ENCODE assay signal across 24 mouse cellular contexts in genomic region chr11:79615871-79616270, GRCm38 (mm10). TPM values are rescaled to one million over a fixed set of nuclear protein-coding genes. Genes with fewer than 3 reads are reported as not detected.
DNase-seq lines count a peak whose midpoint lies in the region; ATAC-seq and TF ChIP-seq lines count a peak whose summit lies in the region.
"Had no signal": no experiment of that assay in that cellular context is flagged by ENCODE, and none has a peak within 500 bp of the region (broad histone marks: within the 10 kb centered on the region; RNA-seq: fewer than 3 reads in every experiment).

No protein-coding gene starts in this region.

- H3K4me2 ChIP-seq in forebrain, embryonic 12.5 days: no peak overlapping the region
- H3K4me2 ChIP-seq: embryonic facial prominence, embryonic 15.5 days; heart, embryonic 13.5 days; liver, embryonic 11.5 days; stomach, embryonic 15.5 days had no signal

- H3K9me3 ChIP-seq in forebrain, embryonic 10.5 days: no peaks in the 10 kb centered on the region
- no peaks in the 10 kb centered on the region for H3K9me3 ChIP-seq in forebrain, embryonic 12.5 days
- H3K9me3 ChIP-seq: embryonic facial prominence, embryonic 15.5 days; heart, embryonic 13.5 days; megakaryocyte, embryonic 14.5 days; stomach, embryonic 15.5 days had no signal

- H3K4me1 ChIP-seq in forebrain, embryonic 10.5 days: peaks cover 54% of the 10 kb centered on the region
- peaks cover 40% of the 10 kb centered on the region for H3K4me1 ChIP-seq in forebrain, embryonic 12.5 days
- H3K4me1 ChIP-seq in thymus, adult 2 months (replicated peaks; ENCODE audit: control insufficient read depth, insufficient read depth, low read length): peaks cover 81% of the 10 kb centered on the region

- H3K36me3 ChIP-seq in forebrain, embryonic 10.5 days (replicated peaks): peaks cover 8% of the 10 kb centered on the region
- H3K36me3 ChIP-seq in forebrain, embryonic 12.5 days (replicated peaks): peaks cover 6% of the 10 kb centered on the region
- no peaks in the 10 kb centered on the region; the same call in 1 of the 2 replicates for H3K36me3 ChIP-seq in thymus, adult 2 months (ENCODE audit: control insufficient read depth, insufficient read depth, low read length)
- H3K36me3 ChIP-seq: embryonic facial prominence, embryonic 15.5 days; heart, embryonic 13.5 days; stomach, embryonic 15.5 days had no signal

- TF ChIP-seq POLR2A in thymus, adult 2 months (IDR thresholded peaks at IDR 0.05; ENCODE audit: control insufficient read depth, extremely low read depth, insufficient read depth, low read length, poor library complexity): no peak

- H3K27ac ChIP-seq in forebrain, embryonic 10.5 days: peak overlapping the region; percentile 61
- no peak overlapping the region for H3K27ac ChIP-seq in forebrain, embryonic 12.5 days
- peak overlapping the region; percentile 71 for H3K27ac ChIP-seq in layer of hippocampus, adult 2 months
- peak overlapping the region; percentile 90 for H3K27ac ChIP-seq in thymus, adult 2 months (ENCODE audit: control insufficient read depth, insufficient read depth, low read length)
- H3K27ac ChIP-seq: embryonic facial prominence, embryonic 15.5 days; heart, embryonic 13.5 days; stomach, embryonic 15.5 days had no signal

- no peak overlapping the region for H3K9ac ChIP-seq in forebrain, embryonic 12.5 days
- H3K9ac ChIP-seq: embryonic facial prominence, embryonic 15.5 days; heart, embryonic 13.5 days; stomach, embryonic 15.5 days had no signal

- no peak for TF ChIP-seq CTCF in layer of hippocampus, adult 2 months (conservative IDR thresholded peaks at IDR 0.05)
- no peak for TF ChIP-seq CTCF in thymus, adult 2 months (IDR thresholded peaks at IDR 0.05; ENCODE audit: borderline replicate concordance, control insufficient read depth, extremely low read depth, insufficient read depth, low read length, poor library complexity)

- peaks cover 24% of the 10 kb centered on the region for H3K27me3 ChIP-seq in forebrain, embryonic 10.5 days (ENCODE audit: poor library complexity, severe bottlenecking)
- no peaks in the 10 kb centered on the region; the same call in 1 of the 2 replicates for H3K27me3 ChIP-seq in forebrain, embryonic 12.5 days
- no peaks in the 10 kb centered on the region for H3K27me3 ChIP-seq in thymus, adult 2 months (ENCODE audit: control insufficient read depth, insufficient read depth, low read length)
- H3K27me3 ChIP-seq: embryonic facial prominence, embryonic 15.5 days; Patski; stomach, embryonic 15.5 days had no signal

- ATAC-seq in forebrain, embryonic 12.5 days (ENCODE audit: low FRiP score): no peak
- ATAC-seq: Patski had no signal

- 60% methylated on average over 5 of the region's 5 CpGs for WGBS in forebrain, embryonic 10.5 days
- WGBS in forebrain, embryonic 12.5 days: 66% methylated on average over 5 of the region's 5 CpGs
- whole genome bisulfite sequencing in thymus, adult 2 months: 31% methylated on average over 5 of the region's 5 CpGs

- DNase-seq in forebrain, embryonic 10.5 days (ENCODE audit: extremely low spot score, low spot score): no peak
- no peak for DNase-seq in layer of hippocampus, adult 2 months (ENCODE audit: low spot score in 2 of 2)
- DNase-seq in layer of hippocampus, postnatal 25 days (ENCODE audit: extremely low spot score in 1 of 2, low spot score in 1 of 2): no peak
- no peak for DNase-seq in thymus, adult 2 months
- no peak for DNase-seq in thymus, postnatal 36 days
- DNase-seq in induced T-regulatory cell, adult 2 months (ENCODE audit: low read depth): peak; percentile 26
- DNase-seq in cerebellum, adult 8-10 months: no peak
- DNase-seq: adrenal gland, adult 8-10 months; cerebellum, postnatal 14 days; embryo, embryonic 11 days; heart, adult 11 months; heart, postnatal 36 days; kidney, adult 18-20 months; kidney, postnatal 10 days; lung, adult 18-20 months; lung, postnatal 14 days; retina, postnatal 1 day had no signal

- H3K4me3 ChIP-seq in forebrain, embryonic 10.5 days: no peak overlapping the region
- H3K4me3 ChIP-seq in forebrain, embryonic 12.5 days (replicated peaks): no peak overlapping the region
- H3K4me3 ChIP-seq in layer of hippocampus, adult 2 months: no peak overlapping the region
- no peak overlapping the region for H3K4me3 ChIP-seq in thymus, adult 2 months (ENCODE audit: control insufficient read depth, insufficient read depth, low read length)
- H3K4me3 ChIP-seq: embryonic facial prominence, embryonic 15.5 days; heart, embryonic 13.5 days; megakaryocyte, embryonic 14.5 days; stomach, embryonic 15.5 days had no signal

RNA-seq across cellular contexts. Expression of gene Rab11fip4, which starts 24.9 kb away (rescaled TPM):
- polyA plus RNA-seq in forebrain, embryonic 10.5 days (2016; fragmentation: Nextera tagmentation; extraction: Ambion mirVana): 20.1 and 23.3 TPM in 2 replicates
- 25.6 and 26.8 TPM in 2 replicates for polyA plus RNA-seq in forebrain, embryonic 12.5 days (2016; fragmentation: Nextera tagmentation; extraction: Ambion mirVana)
- total RNA-seq in layer of hippocampus, adult 2 months (2021): 100 to 1,000 TPM; 163 to 168 TPM
- 100 to 1,000 TPM; 165 to 167 TPM for total RNA-seq in layer of hippocampus, postnatal 25 days (2021)
- 36.8 and 40.9 TPM in 2 replicates for polyA plus RNA-seq in thymus, adult 2 months (2012; rRNA removed)
